17 mouse cellular contexts compared by ENCODE assay signal in the genomic region with DNA sequence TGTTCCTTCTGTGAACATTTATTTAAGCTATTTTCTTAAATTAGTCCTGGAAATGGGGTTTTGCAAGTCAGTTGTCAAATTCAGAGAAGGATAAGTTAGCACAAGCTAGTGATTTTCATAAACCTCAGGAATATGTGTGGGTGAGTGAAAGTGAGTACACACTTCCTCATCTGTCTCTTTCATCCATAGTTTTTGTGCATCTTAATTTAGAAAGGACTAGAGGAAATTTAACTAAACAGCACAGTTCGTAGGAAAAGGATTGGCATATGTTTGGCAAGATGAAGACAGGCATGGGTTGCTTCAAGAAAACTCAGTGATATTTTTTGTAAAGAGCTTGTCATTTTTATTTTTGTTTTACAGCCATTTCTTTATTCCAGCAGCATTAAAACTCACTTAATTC.
"Had no signal": no experiment of that assay in that cellular context is flagged by ENCODE, and none has a peak within 500 bp of the region (broad histone marks: within the 10 kb centered on the region; RNA-seq: fewer than 3 reads in every experiment).

No protein-coding gene starts in this region.

- DNase-seq: left cerebral cortex, postnatal 4 days; liver; liver, embryonic 13.5 days; liver, postnatal 0 days; lung, adult 18-20 months; lung, adult 2 months; lung, embryonic 14.5 days; lung, postnatal 10 days; lung, postnatal 14 days; lung, postnatal 36 days; lung, postnatal 4 days; midbrain, embryonic 14.5 days had no signal

- ATAC-seq: liver, embryonic 12.5 days; liver, postnatal 0 days; lung, postnatal 0 days; midbrain, embryonic 13.5 days; midbrain, embryonic 15.5 days; midbrain, embryonic 16.5 days had no signal
